Mouse (Mus musculus): ENCODE measurements around the gene Fgfr2.

The Fgfr2 gene

GRCm38 (mm10) chr7:130732908-130733307, 2390.2 kb downstream of the Fgfr2 start:
- DNase-seq (ENCODE audit: low read depth, low spot score), result no peak

- DNase-seq (ENCODE audit: low read depth, low spot score), result no peak
Observed at GRCm38 (mm10) chr7:130731792-130732191, 2391.4 kb downstream of the Fgfr2 start.

GRCm38 (mm10) chr7:130727560-130727959, 2395.6 kb downstream of the Fgfr2 start:
- DNase-seq (ENCODE audit: low read depth, low spot score), result no peak

GRCm38 (mm10) chr7:130726724-130727422, 2396.3 kb downstream of the Fgfr2 start:
- DNase-seq (ENCODE audit: low read depth, low spot score), result no peak

- no peak for DNase-seq (ENCODE audit: low read depth, low spot score)
Observed at GRCm38 (mm10) chr7:130726185-130726584, 2397.0 kb downstream of the Fgfr2 start.

GRCm38 (mm10) chr7:130720646-130721335, 2402.4 kb downstream of the Fgfr2 start:
- DNase-seq (ENCODE audit: low read depth, low spot score), result no peak

GRCm38 (mm10) chr7:130719931-130720598, 2403.1 kb downstream of the Fgfr2 start:
- no peak for DNase-seq (ENCODE audit: low read depth, low spot score)

- no peak for DNase-seq (ENCODE audit: low read depth, low spot score)
Observed at GRCm38 (mm10) chr7:130716989-130717388, 2406.2 kb downstream of the Fgfr2 start.

- DNase-seq (ENCODE audit: low read depth, low spot score), result no peak
Observed at GRCm38 (mm10) chr7:130716341-130716740, 2406.8 kb downstream of the Fgfr2 start.

- no peak for DNase-seq (ENCODE audit: low read depth, low spot score)
Observed at GRCm38 (mm10) chr7:130715467-130715866, 2407.7 kb downstream of the Fgfr2 start.

GRCm38 (mm10) chr7:130713319-130713718, 2409.8 kb downstream of the Fgfr2 start:
- DNase-seq (ENCODE audit: low read depth, low spot score), result no peak

GRCm38 (mm10) chr7:130711851-130712250, 2411.3 kb downstream of the Fgfr2 start:
- no peak for DNase-seq (ENCODE audit: low read depth, low spot score)

GRCm38 (mm10) chr7:130709372-130710274, 2413.5 kb downstream of the Fgfr2 start:
- DNase-seq (ENCODE audit: low read depth, low spot score), result no peak

GRCm38 (mm10) chr7:130708940-130709339, 2414.2 kb downstream of the Fgfr2 start:
- no peak for DNase-seq (ENCODE audit: low read depth, low spot score)

GRCm38 (mm10) chr7:130705230-130705629, 2417.9 kb downstream of the Fgfr2 start:
- no peak for DNase-seq (ENCODE audit: low read depth, low spot score)

- DNase-seq (ENCODE audit: low read depth, low spot score), result no peak
Observed at GRCm38 (mm10) chr7:130701336-130701735, 2421.8 kb downstream of the Fgfr2 start.

- DNase-seq (ENCODE audit: low read depth, low spot score), result no peak
Observed at GRCm38 (mm10) chr7:130698480-130698879, 2424.7 kb downstream of the Fgfr2 start.

GRCm38 (mm10) chr7:130696347-130697234, 2426.6 kb downstream of the Fgfr2 start:
- DNase-seq (ENCODE audit: low read depth, low spot score), result no peak

- DNase-seq (ENCODE audit: low read depth, low spot score), result no peak
Observed at GRCm38 (mm10) chr7:130695669-130696338, 2427.3 kb downstream of the Fgfr2 start.

GRCm38 (mm10) chr7:130693800-130694193, 2429.4 kb downstream of the Fgfr2 start:
- DNase-seq (ENCODE audit: low read depth, low spot score), result no peak
